Mouse (Mus musculus): ENCODE data around the gene Ppp6r3.

GRCm38 (mm10) chr19:3540254-3540653 is 35.3 kb downstream of the Ppp6r3 start:
- TF ChIP-seq GATA2 (IDR thresholded peaks at IDR 0.05; ENCODE audit: borderline replicate concordance, low read depth, low read length) (no peak), CTCF (IDR thresholded peaks at IDR 0.05; ENCODE audit: low read depth, low read length) (no peak), TAL1 (conservative IDR thresholded peaks at IDR 0.05; ENCODE audit: low read depth, low read length) (no peak), GATA1 (IDR thresholded peaks at IDR 0.05; ENCODE audit: borderline replicate concordance, low read length) (no peak)

Data from G1E (cell line).